ENCODE assay signal across 27 mouse cellular contexts in the genomic region with DNA sequence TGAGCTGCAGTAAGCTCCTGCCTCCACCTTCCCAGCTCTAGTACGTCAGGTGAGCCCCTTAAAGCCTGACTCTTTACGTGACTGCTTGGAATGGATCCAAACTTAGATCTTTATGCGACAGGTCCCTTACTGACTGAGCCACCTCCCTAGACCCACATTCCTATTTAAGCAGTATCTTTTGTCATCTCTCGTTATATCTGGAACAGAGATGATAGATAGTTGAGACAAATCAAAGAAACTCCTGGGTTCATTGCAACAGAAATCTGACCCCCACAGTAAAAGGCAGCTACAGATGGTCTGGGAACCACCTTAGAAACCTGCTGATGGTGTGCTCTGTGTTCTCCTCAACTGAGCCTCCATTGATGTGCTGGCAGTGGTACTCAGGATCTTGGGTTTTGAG. TPM values are rescaled to one million over a fixed set of nuclear protein-coding genes. Genes with fewer than 3 reads are reported as not detected.
DNase-seq lines count a peak whose midpoint lies in the region; ATAC-seq and TF ChIP-seq lines count a peak whose summit lies in the region.
"Had no signal": no experiment of that assay in that cellular context is flagged by ENCODE, and none has a peak within 500 bp of the region (broad histone marks: within the 10 kb centered on the region; RNA-seq: fewer than 3 reads in every experiment).

No protein-coding gene starts in this region.

- no peak for TF ChIP-seq POLR2A in thymus, adult 2 months (IDR thresholded peaks at IDR 0.05; ENCODE audit: control insufficient read depth, extremely low read depth, insufficient read depth, low read length, poor library complexity)

- no peak overlapping the region for H3K4me3 ChIP-seq in heart, embryonic 16.5 days (ENCODE audit: low read length)
- no peak overlapping the region for H3K4me3 ChIP-seq in thymus, adult 2 months (ENCODE audit: control insufficient read depth, insufficient read depth, low read length)
- H3K4me3 ChIP-seq: embryonic facial prominence, embryonic 13.5 days; embryonic facial prominence, embryonic 15.5 days; erythroblast, embryonic 14.5 days; forebrain, embryonic 10.5 days; forebrain, embryonic 12.5 days had no signal

- H3K4me2 ChIP-seq in heart, embryonic 16.5 days (ENCODE audit: low read depth, low read length), result no peak overlapping the region
- H3K4me2 ChIP-seq: embryonic facial prominence, embryonic 13.5 days; embryonic facial prominence, embryonic 15.5 days; forebrain, embryonic 12.5 days had no signal

- H3K36me3 ChIP-seq in heart, embryonic 16.5 days (ENCODE audit: control insufficient read depth, insufficient read depth), result no peaks in the 10 kb centered on the region
- H3K36me3 ChIP-seq in thymus, adult 2 months (ENCODE audit: control insufficient read depth, insufficient read depth, low read length), result peaks cover 15% of the 10 kb centered on the region
- H3K36me3 ChIP-seq: embryonic facial prominence, embryonic 13.5 days; embryonic facial prominence, embryonic 15.5 days; forebrain, embryonic 10.5 days; forebrain, embryonic 12.5 days had no signal

- 79% methylated on average over 4 of the region's 4 CpGs for WGBS in heart, embryonic 16.5 days
- WGBS in thymus, adult 2 months, result 26% methylated on average over 4 of the region's 4 CpGs

- TF ChIP-seq CTCF in thymus, adult 2 months (IDR thresholded peaks at IDR 0.05; ENCODE audit: borderline replicate concordance, control insufficient read depth, extremely low read depth, insufficient read depth, low read length, poor library complexity), result no peak

- peaks cover 5% of the 10 kb centered on the region for H3K4me1 ChIP-seq in heart, embryonic 16.5 days (ENCODE audit: control insufficient read depth, insufficient read depth, low read length)
- peaks cover 37% of the 10 kb centered on the region for H3K4me1 ChIP-seq in thymus, adult 2 months (replicated peaks; ENCODE audit: control insufficient read depth, insufficient read depth, low read length)
- H3K4me1 ChIP-seq: embryonic facial prominence, embryonic 13.5 days; embryonic facial prominence, embryonic 15.5 days; forebrain, embryonic 10.5 days; forebrain, embryonic 12.5 days had no signal

- peak; percentile 41 for DNase-seq in CD4-positive, CD25-positive, alpha-beta regulatory T cell, adult 2 months (ENCODE audit: low read depth, low spot score)
- DNase-seq in heart, adult 8-10 months (ENCODE audit: low spot score), result no peak
- peak; percentile 27 for DNase-seq in thymus, adult 2 months
- no peak for DNase-seq in thymus, postnatal 36 days
- peak; percentile 45 for DNase-seq in CD4-positive helper T cell, adult 2 months (ENCODE audit: low read depth, low spot score)
- no peak for DNase-seq in left cerebral cortex, adult 9 months (ENCODE audit: low spot score in 2 of 2)
- DNase-seq: adrenal gland, adult 2 months; adrenal gland, postnatal 10 days; adrenal gland, postnatal 25 days; B cell, adult 2 months; cerebellum, adult 11 months; cerebellum, adult 18-20 months; cerebellum, adult 8-10 months; cerebellum, adult 9-11 months; cerebellum, postnatal 14 days; cerebellum, postnatal 36 days; embryo, embryonic 11 days had no signal

- no peaks in the 10 kb centered on the region for H3K9me3 ChIP-seq in heart, embryonic 16.5 days (replicated peaks; ENCODE audit: control insufficient read depth, low read length)
- H3K9me3 ChIP-seq: embryonic facial prominence, embryonic 13.5 days; embryonic facial prominence, embryonic 15.5 days; forebrain, embryonic 10.5 days; forebrain, embryonic 12.5 days had no signal

- no peak for ATAC-seq in CD4-positive, CD25-positive, alpha-beta regulatory T cell, adult 4 months
- no peak for ATAC-seq in heart, embryonic 16.5 days (replicated peaks; ENCODE audit: extremely low read depth, insufficient read depth, low FRiP score)
- ATAC-seq: forebrain, embryonic 14.5 days; forebrain, embryonic 16.5 days had no signal

- no peak overlapping the region for H3K9ac ChIP-seq in heart, embryonic 16.5 days (ENCODE audit: low read length)
- H3K9ac ChIP-seq: embryonic facial prominence, embryonic 13.5 days; embryonic facial prominence, embryonic 15.5 days; forebrain, embryonic 12.5 days had no signal

- no peaks in the 10 kb centered on the region for H3K27me3 ChIP-seq in heart, embryonic 16.5 days (ENCODE audit: control insufficient read depth, insufficient read depth, low read length)
- no peaks in the 10 kb centered on the region for H3K27me3 ChIP-seq in thymus, adult 2 months (ENCODE audit: control insufficient read depth, insufficient read depth, low read length)
- H3K27me3 ChIP-seq: embryonic facial prominence, embryonic 13.5 days; embryonic facial prominence, embryonic 15.5 days; forebrain, embryonic 12.5 days had no signal

- peak overlapping the region; percentile 72; the same call in 1 of the 2 replicates for H3K27ac ChIP-seq in heart, embryonic 16.5 days (ENCODE audit: low read length)
- peak overlapping the region; percentile 90 for H3K27ac ChIP-seq in thymus, adult 2 months (ENCODE audit: control insufficient read depth, insufficient read depth, low read length)
- H3K27ac ChIP-seq: embryonic facial prominence, embryonic 13.5 days; embryonic facial prominence, embryonic 15.5 days; forebrain, embryonic 10.5 days; forebrain, embryonic 12.5 days had no signal

RNA-seq across cellular contexts. Expression of a gene that starts 59.6 kb away (rescaled TPM):
- polyA plus RNA-seq in CD4-positive, CD25-positive, alpha-beta regulatory T cell, adult 4 months (2017; shearing (Covaris generic)), result 100 to 1,000 TPM; 276 to 286 TPM
- 0.81 and 3.7 TPM in 2 replicates for polyA plus RNA-seq in heart, embryonic 16.5 days (2015; fragmentation: Nextera tagmentation; extraction: Ambion mirVana)
- total RNA-seq in heart, adult 8-10 months (2022), result 10 to 100 TPM; 11.8 to 15.7 (median 12.5) TPM
- 56.0 and 58.4 TPM in 2 replicates for polyA plus RNA-seq in thymus, adult 2 months (2012; rRNA removed)
- total RNA-seq: MEL had no signal

Comparison
In these comparisons a context has a peak if more than half of its experiments do, and no peak if none do; other contexts are left out.
1. DNase-seq: peak in CD4-positive, CD25-positive, alpha-beta regulatory T cell, adult 2 months (single experiment), thymus, adult 2 months (single experiment) and CD4-positive helper T cell, adult 2 months (single experiment); none in heart, adult 8-10 months (single experiment), thymus, postnatal 36 days (0 of 2) and left cerebral cortex, adult 9 months (0 of 2).
2. RNA of a gene that starts 59.6 kb away (polyA plus RNA-seq): 276 to 286 TPM in CD4-positive, CD25-positive, alpha-beta regulatory T cell, adult 4 months and 56.0 to 58.4 TPM in thymus, adult 2 months; 0.81 to 3.7 TPM in heart, embryonic 16.5 days; every median in the first group is over 10 times any median in the second.